Mouse (Mus musculus) gastrocnemius, postnatal 10 days (tissue): ENCODE data around the gene Aldh16a1. TPM values are rescaled to one million over a fixed set of nuclear protein-coding genes. Genes with fewer than 3 reads are reported as not detected.
"Not testable (repeated sequence)": the region's sequence is repeated elsewhere in the genome, so short reads cannot be mapped to it uniquely, and the experiment has no call there.

Experiments used
- DNase-seq: peaks from one replicate; pipeline ENCODE4 v3.0.0; 2021; ENCODE audit warnings: mixed read lengths
- total RNA-seq, 2 experiments: library from RNA; stranded (reverse); gene quantifications; 2 replicates each; pipeline ENCODE4 v1.2.3; 2021

The Aldh16a1 gene
- total RNA-seq, 2 experiments from 2014 or later: 23.9 to 28.6 TPM

GRCm38 (mm10) chr7:45134544-45135026 is 19.8 kb downstream of the Aldh16a1 start:
- peak; percentile 50 for DNase-seq

- no peak for DNase-seq
These were observed 20.8 kb downstream of the Aldh16a1 start for GRCm38 (mm10) chr7:45133446-45134159.

- no peak for DNase-seq
These were observed 22.5 kb downstream of the Aldh16a1 start for GRCm38 (mm10) chr7:45131850-45132249.

- DNase-seq: no peak
These were observed 24.4 kb downstream of the Aldh16a1 start for GRCm38 (mm10) chr7:45129776-45130512.

- DNase-seq: peak; percentile 52
These were observed 25.1 kb downstream of the Aldh16a1 start for GRCm38 (mm10) chr7:45129318-45129717.

GRCm38 (mm10) chr7:45128624-45129246 is 25.6 kb downstream of the Aldh16a1 start, which contains the start of gene Rpl13a:
Gene Rpl13a (minus strand): TSS chr7:45128761.
- DNase-seq: peak; percentile 90

GRCm38 (mm10) chr7:45127700-45128224 is 26.6 kb downstream of the Aldh16a1 start:
- DNase-seq: no peak

- DNase-seq: no peak
These were observed 27.3 kb downstream of the Aldh16a1 start for GRCm38 (mm10) chr7:45126844-45127699.

GRCm38 (mm10) chr7:45126147-45126843 is 28.1 kb downstream of the Aldh16a1 start:
- no peak for DNase-seq

GRCm38 (mm10) chr7:45125649-45126048 is 28.7 kb downstream of the Aldh16a1 start:
- DNase-seq: not testable (repeated sequence)

GRCm38 (mm10) chr7:45125144-45125600 is 29.2 kb downstream of the Aldh16a1 start:
- DNase-seq: no peak

GRCm38 (mm10) chr7:45124224-45125143 is 29.9 kb downstream of the Aldh16a1 start, which contains the start of gene Rps11:
Gene Rps11 (minus strand): TSS chr7:45124439.
- peak; percentile 97 for DNase-seq

- no peak for DNase-seq
These were observed 31.2 kb downstream of the Aldh16a1 start for GRCm38 (mm10) chr7:45123186-45123570.

GRCm38 (mm10) chr7:45122561-45123185 is 31.7 kb downstream of the Aldh16a1 start:
- no peak for DNase-seq

GRCm38 (mm10) chr7:45121966-45122365 is 32.4 kb downstream of the Aldh16a1 start:
- no peak for DNase-seq

GRCm38 (mm10) chr7:45121404-45121803 is 33.0 kb downstream of the Aldh16a1 start:
- DNase-seq: no peak

GRCm38 (mm10) chr7:45119780-45120709 is 34.3 kb downstream of the Aldh16a1 start:
- DNase-seq: no peak

GRCm38 (mm10) chr7:45118336-45118735 is 36.0 kb downstream of the Aldh16a1 start:
- no peak for DNase-seq
